Mouse (Mus musculus) heart, embryonic 15.5 days (tissue): ENCODE data around the gene Yeats4. TPM values are rescaled to one million over a fixed set of nuclear protein-coding genes. Genes with fewer than 3 reads are reported as not detected.

Experiments used
- ATAC-seq: fragments of 200-750 bp; cut with Nextera tagmentation; replicated peaks from 2 replicates; pipeline ENCODE4 v1.8.0; 2017; ENCODE audit warnings: low read depth, moderate TSS enrichment; ENCODE audit not compliant: insufficient number of reproducible peaks, insufficient read depth, low FRiP score
- H3K27ac ChIP-seq: fragments of 300-500 bp; sonication (generic); 2 replicates; pipeline ENCODE4 v1.5.1; 2015; ENCODE audit warnings: mild to moderate bottlenecking, inconsistent platforms
- H3K27me3 ChIP-seq: fragments of 300-500 bp; sonication (generic); 2 replicates; pipeline ENCODE4 v1.6.1; 2015; ENCODE audit warnings: inconsistent platforms
- H3K36me3 ChIP-seq: fragments of 300-500 bp; sonication (generic); 2 replicates; pipeline ENCODE4 v1.6.1; 2015; ENCODE audit warnings: mild to moderate bottlenecking, inconsistent platforms
- H3K4me1 ChIP-seq: fragments of 300-500 bp; sonication (generic); replicated peaks from 2 replicates; pipeline ENCODE4 v1.6.1; 2015; ENCODE audit warnings: inconsistent platforms
- H3K4me2 ChIP-seq: fragments of 300-500 bp; sonication (generic); 2 replicates; pipeline ENCODE4 v1.6.1; 2015; ENCODE audit warnings: inconsistent platforms, mild to moderate bottlenecking, moderate library complexity
- H3K4me3 ChIP-seq: fragments of 300-500 bp; sonication (generic); 2 replicates; pipeline ENCODE4 v1.5.1; 2015; ENCODE audit warnings: mild to moderate bottlenecking, inconsistent platforms
- H3K9ac ChIP-seq: fragments of 300-500 bp; sonication (generic); 2 replicates; pipeline ENCODE4 v1.6.1; 2015; ENCODE audit warnings: mild to moderate bottlenecking, inconsistent platforms
- H3K9me3 ChIP-seq: fragments of 300-500 bp; sonication (generic); replicated peaks from 2 replicates; pipeline ENCODE4 v1.6.1; 2016; ENCODE audit warnings: inconsistent platforms
- WGBS: fragments of 180-500 bp; shearing (Covaris S2); methylation state at CpG from one replicate; pipeline ENCODE4 v1.1.7; 2015; ENCODE audit warnings: mixed read lengths; 5-methylcytosine and 5-hydroxymethylcytosine counted together
- polyA plus RNA-seq: library from polyadenylated mRNA; unstranded; fragments of >200 nt; fragmentation: Nextera tagmentation; extraction: Ambion mirVana; gene quantifications from 2 replicates; pipeline ENCODE4 v1.2.1, GENCODE M21; 2015

Gene Yeats4
- polyA plus RNA-seq, 1 experiment from 2014 or later: 37.5 TPM

- Histone ChIP-seq H3K27ac (no peak overlapping the region), H3K9me3 (no peaks in the 10 kb centered on the region), H3K4me2 (no peak overlapping the region; the same call in 1 of the 2 replicates), H3K4me1 (peaks cover 7% of the 10 kb centered on the region), H3K36me3 (no peaks in the 10 kb centered on the region), H3K9ac (no peak overlapping the region), H3K27me3 (no peaks in the 10 kb centered on the region), H3K4me3 (no peak overlapping the region)
- no peak for ATAC-seq
- 38% methylated on average over 17 of the region's 17 CpGs for WGBS
Observed at GRCm38 (mm10) chr10:117202981-117203557, 21.2 kb downstream of the Yeats4 start.

GRCm38 (mm10) chr10:117199701-117200100 is 24.6 kb downstream of the Yeats4 start:
- no peak for ATAC-seq
- no peak overlapping the region for H3K4me3 ChIP-seq
- peaks cover 7% of the 10 kb centered on the region for H3K4me1 ChIP-seq
- H3K9me3 ChIP-seq: no peaks in the 10 kb centered on the region
- no peaks in the 10 kb centered on the region for H3K27me3 ChIP-seq
- no peak overlapping the region for H3K9ac ChIP-seq
- H3K27ac ChIP-seq: no peak overlapping the region
- 70% methylated on average over 3 of the region's 3 CpGs for WGBS
- no peaks in the 10 kb centered on the region for H3K36me3 ChIP-seq
- H3K4me2 ChIP-seq: no peak overlapping the region

GRCm38 (mm10) chr10:117196696-117197095 is 27.6 kb downstream of the Yeats4 start:
- no peak for ATAC-seq

GRCm38 (mm10) chr10:117195748-117196147 is 28.6 kb downstream of the Yeats4 start:
- H3K9ac ChIP-seq: no peak overlapping the region
- WGBS: 96% methylated on average over 4 of the region's 4 CpGs
- no peak for ATAC-seq

More at GRCm38 (mm10) chr10:117196696-117197095, 27.6 kb downstream of the Yeats4 start:
- no peaks in the 10 kb centered on the region for H3K4me1 ChIP-seq
- H3K9ac ChIP-seq: no peak overlapping the region
- H3K27ac ChIP-seq: no peak overlapping the region
- H3K9me3 ChIP-seq: no peaks in the 10 kb centered on the region
- WGBS: 79% methylated on average over 3 of the region's 3 CpGs
- H3K4me3 ChIP-seq: no peak overlapping the region
- H3K27me3 ChIP-seq: no peaks in the 10 kb centered on the region
- H3K36me3 ChIP-seq: no peaks in the 10 kb centered on the region
- H3K4me2 ChIP-seq: no peak overlapping the region

GRCm38 (mm10) chr10:117195005-117195404 is 29.3 kb downstream of the Yeats4 start:
- no peaks in the 10 kb centered on the region for H3K27me3 ChIP-seq
- no peaks in the 10 kb centered on the region for H3K4me1 ChIP-seq
- no peak overlapping the region for H3K27ac ChIP-seq
- no peak overlapping the region for H3K4me3 ChIP-seq
- no peaks in the 10 kb centered on the region for H3K36me3 ChIP-seq
- no peaks in the 10 kb centered on the region for H3K9me3 ChIP-seq
- H3K4me2 ChIP-seq: no peak overlapping the region
- WGBS: 81% methylated on average over 12 of the region's 12 CpGs
- no peak overlapping the region for H3K9ac ChIP-seq
- no peak for ATAC-seq

More at GRCm38 (mm10) chr10:117195748-117196147, 28.6 kb downstream of the Yeats4 start:
- Histone ChIP-seq H3K36me3 (no peaks in the 10 kb centered on the region), H3K27me3 (no peaks in the 10 kb centered on the region), H3K4me2 (no peak overlapping the region), H3K4me1 (no peaks in the 10 kb centered on the region), H3K27ac (no peak overlapping the region), H3K9me3 (no peaks in the 10 kb centered on the region), H3K4me3 (no peak overlapping the region)

GRCm38 (mm10) chr10:117193364-117193763 is 30.9 kb downstream of the Yeats4 start:
- Histone ChIP-seq H3K9ac (no peak overlapping the region), H3K4me3 (no peak overlapping the region), H3K9me3 (no peaks in the 10 kb centered on the region), H3K27me3 (no peaks in the 10 kb centered on the region), H3K4me1 (no peaks in the 10 kb centered on the region), H3K36me3 (no peaks in the 10 kb centered on the region), H3K27ac (no peak overlapping the region), H3K4me2 (no peak overlapping the region)
- no peak for ATAC-seq
- 86% methylated on average over 5 of the region's 5 CpGs for WGBS

- no peak overlapping the region for H3K9ac ChIP-seq
- 43% methylated on average over 9 of the region's 9 CpGs for WGBS
- ATAC-seq: no peak
Observed at GRCm38 (mm10) chr10:117185399-117186089, 38.8 kb downstream of the Yeats4 start.

GRCm38 (mm10) chr10:117181098-117181497 is 43.2 kb downstream of the Yeats4 start:
- peak; percentile 67; the same call in 1 of the 2 replicates for ATAC-seq
- Histone ChIP-seq H3K9ac (no peak overlapping the region), H3K27me3 (no peaks in the 10 kb centered on the region), H3K36me3 (no peaks in the 10 kb centered on the region), H3K4me3 (no peak overlapping the region), H3K27ac (peak overlapping the region; percentile 50), H3K4me1 (peaks cover 14% of the 10 kb centered on the region), H3K4me2 (no peak overlapping the region), H3K9me3 (no peaks in the 10 kb centered on the region)
- 15% methylated on average over 3 of the region's 3 CpGs for WGBS

More at GRCm38 (mm10) chr10:117185399-117186089, 38.8 kb downstream of the Yeats4 start:
- Histone ChIP-seq H3K4me3 (no peak overlapping the region), H3K36me3 (no peaks in the 10 kb centered on the region), H3K27me3 (no peaks in the 10 kb centered on the region), H3K27ac (no peak overlapping the region), H3K9me3 (no peaks in the 10 kb centered on the region), H3K4me1 (peaks cover 14% of the 10 kb centered on the region), H3K4me2 (no peak overlapping the region)

- peaks cover 8% of the 10 kb centered on the region for H3K4me1 ChIP-seq
- no peak for ATAC-seq
- H3K4me2 ChIP-seq: peak overlapping the region; percentile 44; the same call in 1 of the 2 replicates
- H3K36me3 ChIP-seq: no peaks in the 10 kb centered on the region
- H3K9ac ChIP-seq: no peak overlapping the region
- no peak overlapping the region for H3K4me3 ChIP-seq
- 50% methylated on average over 12 of the region's 12 CpGs for WGBS
- no peaks in the 10 kb centered on the region for H3K27me3 ChIP-seq
- no peak overlapping the region for H3K27ac ChIP-seq
- H3K9me3 ChIP-seq: no peaks in the 10 kb centered on the region
Observed at GRCm38 (mm10) chr10:117174645-117175044, 49.7 kb downstream of the Yeats4 start.

GRCm38 (mm10) chr10:117173566-117174438 is 50.5 kb downstream of the Yeats4 start:
- Histone ChIP-seq H3K9ac (no peak overlapping the region), H3K9me3 (no peaks in the 10 kb centered on the region), H3K4me1 (peaks cover 8% of the 10 kb centered on the region), H3K4me2 (peak overlapping the region; percentile 44), H3K36me3 (no peaks in the 10 kb centered on the region), H3K27ac (no peak overlapping the region), H3K4me3 (peak overlapping the region; percentile 21; the same call in 1 of the 2 replicates), H3K27me3 (no peaks in the 10 kb centered on the region)
- 40% methylated on average over 13 of the region's 13 CpGs for WGBS
- no peak for ATAC-seq

GRCm38 (mm10) chr10:117173111-117173510 is 51.2 kb downstream of the Yeats4 start:
- peaks cover 8% of the 10 kb centered on the region for H3K4me1 ChIP-seq
- H3K4me2 ChIP-seq: no peak overlapping the region
- H3K27ac ChIP-seq: no peak overlapping the region
- H3K9me3 ChIP-seq: no peaks in the 10 kb centered on the region
- 86% methylated on average over 1 of the region's 1 CpGs for WGBS
- H3K4me3 ChIP-seq: no peak overlapping the region
- H3K9ac ChIP-seq: no peak overlapping the region
- H3K27me3 ChIP-seq: no peaks in the 10 kb centered on the region
- no peaks in the 10 kb centered on the region for H3K36me3 ChIP-seq
- ATAC-seq: no peak
